Mouse (Mus musculus) kidney, adult 2 months (tissue): ENCODE measurements around the gene Slirp. TPM values are rescaled to one million over a fixed set of nuclear protein-coding genes. Genes with fewer than 3 reads are reported as not detected.

Experiments used
- DNase-seq: peaks from one replicate; pipeline ENCODE4 v3.0.0; 2021
- H3K27ac ChIP-seq: fragments of 200-500 bp; 2 replicates; pipeline ENCODE4 v1.5.1; 2012; ENCODE audit warnings: low read depth, low read length, control low read depth, inconsistent platforms; ENCODE audit not compliant: insufficient read depth
- H3K27me3 ChIP-seq: fragments of 200-500 bp; replicated peaks from 2 replicates; pipeline ENCODE4 v1.6.1; 2012; ENCODE audit warnings: mild to moderate bottlenecking, moderate library complexity, low read length, inconsistent platforms; ENCODE audit not compliant: control insufficient read depth, insufficient read depth
- H3K36me3 ChIP-seq: fragments of 200-500 bp; 2 replicates; pipeline ENCODE4 v1.6.1; 2012; ENCODE audit warnings: mild to moderate bottlenecking, moderate library complexity, low read length, inconsistent platforms; ENCODE audit not compliant: control insufficient read depth, insufficient read depth
- H3K4me1 ChIP-seq: fragments of 200-500 bp; 2 replicates; pipeline ENCODE4 v1.6.1; 2011; ENCODE audit warnings: low read length; ENCODE audit not compliant: control insufficient read depth, insufficient read depth
- H3K4me3 ChIP-seq: fragments of 200-500 bp; 2 replicates; pipeline ENCODE4 v1.5.1; 2011; ENCODE audit warnings: mild to moderate bottlenecking, low read depth, low read length, control low read depth; ENCODE audit not compliant: insufficient read depth
- CTCF ChIP-seq: fragments of 200-500 bp; conservative IDR thresholded peaks from 2 replicates; pipeline ENCODE4 v1.5.1; 2011; ENCODE audit warnings: low read depth, mild to moderate bottlenecking, control low read depth, low read length, moderate library complexity, mixed read lengths; ENCODE audit not compliant: insufficient read depth, insufficient read length
- POLR2A ChIP-seq: fragments of 200-500 bp; IDR thresholded peaks from one replicate; pipeline ENCODE4 v1.6.1; 2011; ENCODE audit warnings: low read depth, low read length, control low read depth
- WGBS: fragments of 180-500 bp; shearing (Covaris S2); methylation state at CpG from one replicate; pipeline ENCODE4 v1.1.7; 2018; 5-methylcytosine and 5-hydroxymethylcytosine counted together
- polyA plus RNA-seq: library from polyadenylated mRNA; depleted of rRNA; stranded (reverse); fragments of >200 nt; gene quantifications from 2 replicates; pipeline ENCODE4 v1.2.3, GENCODE M21; 2012

Gene Slirp
- polyA plus RNA-seq, 1 experiment, result 40.0 TPM

GRCm38 (mm10) chr12:87428885-87429284 is 14.8 kb upstream of the Slirp start:
- no peak for DNase-seq
- H3K4me1 ChIP-seq, result no peaks in the 10 kb centered on the region
- peaks cover 23% of the 10 kb centered on the region for H3K36me3 ChIP-seq
- no peak overlapping the region for H3K27ac ChIP-seq
- no peak overlapping the region for H3K4me3 ChIP-seq
- TF ChIP-seq POLR2A, result no peak
- no peak for TF ChIP-seq CTCF
- 66% methylated on average over 8 of the region's 8 CpGs for WGBS
- no peaks in the 10 kb centered on the region for H3K27me3 ChIP-seq

DNA sequence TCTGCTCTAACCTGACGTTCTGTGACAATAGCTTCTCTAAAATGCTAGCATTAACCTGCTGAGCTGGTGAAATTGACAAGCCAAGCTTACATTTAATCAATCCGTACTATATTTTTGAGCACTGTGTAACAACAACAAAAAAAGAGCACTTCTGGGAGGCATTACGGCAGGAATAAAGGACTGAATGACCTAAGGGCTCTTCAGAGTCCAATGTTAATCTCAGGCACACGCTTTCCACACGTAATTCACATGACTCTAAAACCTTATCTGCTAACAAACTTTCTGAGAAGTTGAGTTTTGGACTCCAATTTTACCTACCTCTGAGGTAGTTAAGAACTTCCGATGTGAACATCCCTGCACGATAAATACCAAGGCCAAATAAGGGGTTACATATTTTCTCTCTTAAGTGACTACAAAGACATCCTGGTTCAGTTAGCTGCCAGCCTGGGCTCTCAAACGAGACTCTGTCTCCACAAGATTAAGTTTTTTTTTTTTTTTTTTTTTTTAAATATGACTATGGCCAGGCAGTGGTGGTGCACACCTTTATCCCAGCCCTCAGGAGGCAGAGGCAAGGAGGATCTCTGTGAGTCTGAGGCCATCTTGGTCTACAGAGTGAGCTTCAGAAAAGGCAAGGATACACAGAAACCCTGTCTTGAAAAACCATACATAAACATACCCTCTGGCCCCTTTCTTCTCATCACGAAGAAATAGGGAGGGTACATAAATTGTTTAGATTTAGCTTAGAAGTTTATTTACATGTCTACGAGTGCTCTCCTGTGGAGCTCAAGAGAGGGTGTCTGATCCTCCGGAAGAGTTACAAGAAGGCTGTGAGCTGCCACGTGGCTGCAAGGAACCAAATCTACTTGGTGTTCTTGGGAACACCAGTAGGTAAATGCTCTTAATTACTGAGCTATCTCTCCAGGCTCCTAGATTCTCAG is 1.2 kb upstream of the Slirp start:
- Histone ChIP-seq H3K27ac (no peak overlapping the region), H3K27me3 (no peaks in the 10 kb centered on the region), H3K36me3 (peaks cover 7% of the 10 kb centered on the region), H3K4me3 (peak overlapping the region; percentile 99), H3K4me1 (peaks cover 6% of the 10 kb centered on the region)
- WGBS, result 11% methylated on average over 12 of the region's 12 CpGs
- TF ChIP-seq CTCF (no peak), POLR2A (no peak)
- DNase-seq, result no peak

- 0 out of 2 replicates have a peak overlapping the region, but pooled peaks have one; percentile 41 for H3K27ac ChIP-seq
- peaks cover 4% of the 10 kb centered on the region; the same call in 1 of the 2 replicates for H3K36me3 ChIP-seq
- H3K27me3 ChIP-seq, result no peaks in the 10 kb centered on the region
- peak overlapping the region; percentile 99 for H3K4me3 ChIP-seq
- DNase-seq, result no peak
- under 1% methylated on average over 33 of the region's 33 CpGs for WGBS
- H3K4me1 ChIP-seq, result peaks cover 6% of the 10 kb centered on the region
- TF ChIP-seq POLR2A (no peak), CTCF (no peak)
These were observed 489 bp upstream of the Slirp start for GRCm38 (mm10) chr12:87443115-87443699.

- TF ChIP-seq CTCF, result no peak
- TF ChIP-seq POLR2A, result no peak
- H3K4me3 ChIP-seq, result peak overlapping the region; percentile 99
- peak; percentile 64 for DNase-seq
- H3K27ac ChIP-seq, result 0 out of 2 replicates have a peak overlapping the region, but pooled peaks have one; percentile 50
- H3K36me3 ChIP-seq, result peaks cover 1% of the 10 kb centered on the region; the same call in 1 of the 2 replicates
- WGBS, result 2% methylated on average over 16 of the region's 16 CpGs
- H3K4me1 ChIP-seq, result peaks cover 6% of the 10 kb centered on the region
- no peaks in the 10 kb centered on the region for H3K27me3 ChIP-seq
These were observed 515 bp downstream of the Slirp start for GRCm38 (mm10) chr12:87444211-87444610.

- H3K4me1 ChIP-seq, result peaks cover 4% of the 10 kb centered on the region
- no peak overlapping the region for H3K4me3 ChIP-seq
- TF ChIP-seq CTCF (no peak), POLR2A (no peak)
- no peaks in the 10 kb centered on the region for H3K27me3 ChIP-seq
- 88% methylated on average over 9 of the region's 9 CpGs for WGBS
- no peak overlapping the region for H3K27ac ChIP-seq
- DNase-seq, result no peak
- peaks cover 11% of the 10 kb centered on the region for H3K36me3 ChIP-seq
These were observed 5.8 kb downstream of the Slirp start for GRCm38 (mm10) chr12:87449456-87449855.

GRCm38 (mm10) chr12:87464678-87465297 is 21.1 kb downstream of the Slirp start:
- H3K36me3 ChIP-seq, result peaks cover 28% of the 10 kb centered on the region
- no peak for TF ChIP-seq POLR2A
- no peak for TF ChIP-seq CTCF
- 89% methylated on average over 6 of the region's 6 CpGs for WGBS
- H3K4me1 ChIP-seq, result no peaks in the 10 kb centered on the region; the same call in 1 of the 2 replicates
- H3K27me3 ChIP-seq, result no peaks in the 10 kb centered on the region
- H3K27ac ChIP-seq, result no peak overlapping the region
- DNase-seq, result no peak
- H3K4me3 ChIP-seq, result no peak overlapping the region
